Mouse (Mus musculus): ENCODE data around the gene Rrp36.

Rrp36 gene

DNA sequence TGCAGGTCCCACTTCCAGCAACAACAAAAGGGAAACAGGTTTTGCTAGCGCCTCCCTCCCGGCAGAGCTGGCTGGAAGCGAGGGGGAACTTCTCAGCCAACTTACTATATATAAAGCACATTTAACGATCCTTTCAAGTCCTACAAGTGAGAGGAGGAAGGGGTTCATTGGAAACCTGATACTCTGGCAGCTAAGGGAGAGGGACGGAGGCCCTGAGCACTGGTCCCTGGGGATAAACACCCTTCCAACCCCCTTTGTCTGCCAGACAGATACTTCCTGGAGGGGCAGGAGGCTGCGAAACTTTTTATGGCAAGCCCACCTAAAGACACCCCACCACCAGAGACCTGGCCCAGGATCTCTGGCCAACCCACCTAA lies 55.8 kb downstream of the Rrp36 start:
- DNase-seq (ENCODE audit: low spot score in 2 of 2): no peak

GRCm38 (mm10) chr17:46617799-46618198 lies 56.4 kb downstream of the Rrp36 start:
- no peak for DNase-seq (ENCODE audit: low spot score in 2 of 2)

All from spleen, postnatal 10 days (tissue).